In genomic region chr5:126735733-126736132, GRCm38 (mm10) we compare ENCODE assay signal across 21 mouse cellular contexts.
DNase-seq lines count a peak whose midpoint lies in the region; ATAC-seq and TF ChIP-seq lines count a peak whose summit lies in the region.
"Had no signal": no experiment of that assay in that cellular context is flagged by ENCODE, and none has a peak within 500 bp of the region (broad histone marks: within the 10 kb centered on the region; RNA-seq: fewer than 3 reads in every experiment).

No protein-coding gene starts in this region.

- no peak overlapping the region for H3K27ac ChIP-seq in heart, embryonic 10.5 days
- no peak overlapping the region for H3K27ac ChIP-seq in heart, adult 2 months
- H3K27ac ChIP-seq in midbrain, postnatal 0 days (ENCODE audit: low read depth, low read length): no peak overlapping the region
- H3K27ac ChIP-seq in midbrain, embryonic 13.5 days: no peak overlapping the region
- H3K27ac ChIP-seq: embryonic facial prominence, embryonic 15.5 days; forebrain, embryonic 10.5 days; forebrain, embryonic 15.5 days; hindbrain, embryonic 10.5 days; hindbrain, embryonic 14.5 days; intestine, embryonic 15.5 days had no signal

- TF ChIP-seq CTCF in heart, adult 2 months (IDR thresholded peaks at IDR 0.05): no peak
- TF ChIP-seq CTCF in midbrain, postnatal 0 days (IDR thresholded peaks at IDR 0.05): peak; percentile 37

- intact Hi-C loops in heart, adult 2 months (cut with DNase I): no loop called here

- 0 out of 2 replicates have a peak, but pooled peaks cover 2% of the 10 kb centered on the region for H3K4me1 ChIP-seq in heart, embryonic 10.5 days
- no peaks in the 10 kb centered on the region for H3K4me1 ChIP-seq in heart, adult 2 months (ENCODE audit: control insufficient read depth, insufficient read depth, low read length)
- H3K4me1 ChIP-seq in midbrain, postnatal 0 days (ENCODE audit: insufficient read depth, low read length): no peaks in the 10 kb centered on the region
- peaks cover 14% of the 10 kb centered on the region for H3K4me1 ChIP-seq in midbrain, embryonic 13.5 days (replicated peaks)
- H3K4me1 ChIP-seq: embryonic facial prominence, embryonic 15.5 days; heart, embryonic 12.5 days had no signal

- no peaks in the 10 kb centered on the region for H3K9me3 ChIP-seq in heart, embryonic 10.5 days
- H3K9me3 ChIP-seq in midbrain, postnatal 0 days (ENCODE audit: low read length): no peaks in the 10 kb centered on the region
- H3K9me3 ChIP-seq in midbrain, embryonic 13.5 days: no peaks in the 10 kb centered on the region
- H3K9me3 ChIP-seq: embryonic facial prominence, embryonic 15.5 days; forebrain, embryonic 10.5 days; forebrain, embryonic 15.5 days; heart, embryonic 12.5 days; hindbrain, embryonic 10.5 days; intestine, embryonic 15.5 days had no signal

- H3K4me3 ChIP-seq in heart, embryonic 10.5 days: no peak overlapping the region
- H3K4me3 ChIP-seq in heart, adult 2 months: no peak overlapping the region
- no peak overlapping the region for H3K4me3 ChIP-seq in midbrain, postnatal 0 days (ENCODE audit: low read depth, low read length)
- H3K4me3 ChIP-seq in midbrain, embryonic 13.5 days (replicated peaks): no peak overlapping the region
- H3K4me3 ChIP-seq: embryonic facial prominence, embryonic 15.5 days; erythroblast, embryonic 14.5 days; forebrain, embryonic 10.5 days; forebrain, embryonic 15.5 days; heart, embryonic 12.5 days; hindbrain, embryonic 10.5 days; intestine, embryonic 15.5 days had no signal

- TF ChIP-seq POLR2A in heart, adult 2 months (IDR thresholded peaks at IDR 0.05; ENCODE audit: insufficient read depth, low read depth, low read length): no peak

- no peaks in the 10 kb centered on the region for H3K36me3 ChIP-seq in heart, embryonic 10.5 days
- no peaks in the 10 kb centered on the region for H3K36me3 ChIP-seq in heart, adult 2 months (ENCODE audit: control insufficient read depth, insufficient read depth, low read length)
- no peaks in the 10 kb centered on the region for H3K36me3 ChIP-seq in midbrain, postnatal 0 days (ENCODE audit: insufficient read depth, low read length)
- H3K36me3 ChIP-seq in midbrain, embryonic 13.5 days: no peaks in the 10 kb centered on the region
- H3K36me3 ChIP-seq: embryonic facial prominence, embryonic 15.5 days; forebrain, embryonic 10.5 days; forebrain, embryonic 15.5 days; heart, embryonic 12.5 days; hindbrain, embryonic 10.5 days; intestine, embryonic 15.5 days had no signal

- H3K79me2 ChIP-seq in heart, adult 2 months (replicated peaks; ENCODE audit: control insufficient read depth, insufficient read depth, low read length): no peaks in the 10 kb centered on the region

- no peak for TF ChIP-seq EP300 in heart, adult 2 months (IDR thresholded peaks at IDR 0.05; ENCODE audit: insufficient read depth, low read depth, low read length)

- ATAC-seq in midbrain, postnatal 0 days (ENCODE audit: low FRiP score): no peak
- ATAC-seq in midbrain, embryonic 13.5 days: no peak
- no peak for ATAC-seq in megakaryocyte-erythroid progenitor cell, adult 5-6 weeks (replicated peaks; ENCODE audit: low FRiP score, low TSS enrichment, poor library complexity, severe bottlenecking)
- ATAC-seq: forebrain, embryonic 15.5 days; intestine, embryonic 15.5 days had no signal

- no peak overlapping the region for H3K4me2 ChIP-seq in midbrain, postnatal 0 days (ENCODE audit: low read depth, low read length, poor library complexity, severe bottlenecking)
- no peak overlapping the region for H3K4me2 ChIP-seq in midbrain, embryonic 13.5 days (replicated peaks)
- H3K4me2 ChIP-seq: embryonic facial prominence, embryonic 15.5 days; forebrain, embryonic 15.5 days; heart, embryonic 12.5 days; hindbrain, embryonic 14.5 days; intestine, embryonic 15.5 days had no signal

- DNase-seq in heart, embryonic 10.5 days (ENCODE audit: low spot score): peak; percentile 20
- no peak for DNase-seq in heart, adult 2 months
- no peak for DNase-seq in midbrain, postnatal 0 days (ENCODE audit: low spot score)
- DNase-seq in ZHBTc4 (ENCODE audit: low read depth, low spot score) (peak; percentile 40), adipocyte (ENCODE audit: low spot score) (no peak)
- DNase-seq: adrenal gland, postnatal 14 days; cerebellum, adult 18-20 months; cerebellum, adult 9-11 months; cerebellum, postnatal 36 days; gastrocnemius, postnatal 10 days; heart, adult 18-20 months had no signal

- no peak overlapping the region for H3K9ac ChIP-seq in heart, adult 2 months (ENCODE audit: low read depth, low read length)
- no peak overlapping the region for H3K9ac ChIP-seq in midbrain, postnatal 0 days (replicated peaks; ENCODE audit: low read length, poor library complexity, severe bottlenecking)
- H3K9ac ChIP-seq in midbrain, embryonic 13.5 days (replicated peaks): no peak overlapping the region
- H3K9ac ChIP-seq: embryonic facial prominence, embryonic 15.5 days; forebrain, embryonic 15.5 days; heart, embryonic 12.5 days; hindbrain, embryonic 14.5 days; intestine, embryonic 15.5 days had no signal

- H3K27me3 ChIP-seq in heart, embryonic 10.5 days (ENCODE audit: insufficient read depth, poor library complexity, severe bottlenecking): no peaks in the 10 kb centered on the region
- H3K27me3 ChIP-seq in heart, adult 2 months (ENCODE audit: control insufficient read depth, insufficient read depth, low read length): no peaks in the 10 kb centered on the region
- H3K27me3 ChIP-seq in midbrain, postnatal 0 days (ENCODE audit: insufficient read depth, low read length): no peaks in the 10 kb centered on the region
- H3K27me3 ChIP-seq in midbrain, embryonic 13.5 days: no peaks in the 10 kb centered on the region
- H3K27me3 ChIP-seq: embryonic facial prominence, embryonic 15.5 days; forebrain, embryonic 15.5 days; intestine, embryonic 15.5 days had no signal

Comparison
In these comparisons a context has a peak if more than half of its experiments do, and no peak if none do; other contexts are left out.
1. DNase-seq: peak in heart, embryonic 10.5 days (single experiment) and ZHBTc4 (single experiment); none in heart, adult 2 months (0 of 2), midbrain, postnatal 0 days (single experiment) and adipocyte (single experiment).